Mouse (Mus musculus) frontal cortex, adult 2 months (tissue): ENCODE data around the gene Pramel6. TPM values are rescaled to one million over a fixed set of nuclear protein-coding genes. Genes with fewer than 3 reads are reported as not detected.
"Not testable (repeated sequence)": the region's sequence is repeated elsewhere in the genome, so short reads cannot be mapped to it uniquely, and the experiment has no call there.

Source experiments
- DNase-seq, 2 experiments: peaks; one replicate each; pipeline ENCODE4 v3.0.0; 2022; ENCODE audit warnings: low spot score in 1 of 2; ENCODE audit errors: extremely low spot score in 1 of 2
- polyA plus RNA-seq: library from polyadenylated mRNA; depleted of rRNA; stranded (reverse); fragments of >200 nt; gene quantifications from 2 replicates; pipeline ENCODE4 v1.2.3, GENCODE M21; 2012; rRNA removed

Gene Pramel6
- polyA plus RNA-seq: not detected in 2 replicates

- no peak for DNase-seq
Observed at GRCm38 (mm10) chr2:87506265-87506664, at the start of gene Pramel6. TSS of gene Pramel6 (plus strand) at chr2:87506565.

GRCm38 (mm10) chr2:87461769-87462168, 44.6 kb upstream of the Pramel6 start:
- no peak for DNase-seq

GRCm38 (mm10) chr2:87480207-87480606, 26.2 kb upstream of the Pramel6 start:
- DNase-seq: no peak

GRCm38 (mm10) chr2:87481158-87481557, 25.2 kb upstream of the Pramel6 start:
- no peak for DNase-seq

GRCm38 (mm10) chr2:87482276-87482675, 24.1 kb upstream of the Pramel6 start:
- no peak for DNase-seq

GRCm38 (mm10) chr2:87496993-87497392, 9.4 kb upstream of the Pramel6 start, which contains the start of gene Pramel7:
TSS of gene Pramel7 (minus strand) at chr2:87497093.
- not testable (repeated sequence) for DNase-seq

- no peak for DNase-seq
Observed at GRCm38 (mm10) chr2:87515046-87515445, 8.7 kb downstream of the Pramel6 start.

- no peak for DNase-seq
Observed at GRCm38 (mm10) chr2:87515457-87516060, 9.2 kb downstream of the Pramel6 start.

- no peak for DNase-seq
Observed at GRCm38 (mm10) chr2:87516581-87516980, 10.2 kb downstream of the Pramel6 start.

- DNase-seq: no peak
Observed at GRCm38 (mm10) chr2:87520651-87521050, 14.3 kb downstream of the Pramel6 start.

- peak in 1 of 2 experiments; percentile 12 for DNase-seq
Observed at GRCm38 (mm10) chr2:87525899-87526616, 19.7 kb downstream of the Pramel6 start.

- DNase-seq: no peak
Observed at GRCm38 (mm10) chr2:87531496-87531895, 25.1 kb downstream of the Pramel6 start, which contains the start of gene Olfr153. TSS of gene Olfr153 (plus strand) at chr2:87531796.

- no peak for DNase-seq
Observed at GRCm38 (mm10) chr2:87534826-87535225, 28.5 kb downstream of the Pramel6 start.

- DNase-seq: no peak
Observed at GRCm38 (mm10) chr2:87545442-87545841, 39.1 kb downstream of the Pramel6 start, which contains the start of gene Olfr1128. TSS of gene Olfr1128 (minus strand) at chr2:87545542.

Other genes starting within 250 kb of the Pramel6 start
- not detected in 2 replicates for gene Olfr1116, start 239.0 kb upstream of the Pramel6 start, polyA plus RNA-seq
- not detected in 2 replicates for gene Olfr1118, start 199.0 kb upstream of the Pramel6 start, polyA plus RNA-seq
- gene Olfr1120, start 151.8 kb upstream of the Pramel6 start, polyA plus RNA-seq: not detected in 2 replicates
- not detected in 2 replicates for gene Olfr1121, start 136.7 kb upstream of the Pramel6 start, polyA plus RNA-seq
- gene Olfr1122, start 120.7 kb upstream of the Pramel6 start, polyA plus RNA-seq: not detected in 2 replicates
- gene Olfr1123, start 89.9 kb upstream of the Pramel6 start, polyA plus RNA-seq: not detected in 2 replicates
- gene Olfr1124, start 76.3 kb upstream of the Pramel6 start, polyA plus RNA-seq: not detected in 2 replicates
- not detected in 2 replicates for gene Olfr1126, start 52.6 kb upstream of the Pramel6 start, polyA plus RNA-seq
- gene Pramel7, start 9.5 kb upstream of the Pramel6 start, polyA plus RNA-seq: not detected in 2 replicates
- gene Olfr153, start 25.2 kb downstream of the Pramel6 start, polyA plus RNA-seq: not detected in 2 replicates
- gene Olfr1128, start 39.0 kb downstream of the Pramel6 start, polyA plus RNA-seq: not detected in 2 replicates
- gene Olfr1129, start 67.3 kb downstream of the Pramel6 start, polyA plus RNA-seq: not detected in 2 replicates
- gene Olfr1130, start 99.6 kb downstream of the Pramel6 start, polyA plus RNA-seq: not detected in 2 replicates
- gene Olfr1131, start 120.5 kb downstream of the Pramel6 start, polyA plus RNA-seq: not detected in 2 replicates
- not detected in 2 replicates for gene Olfr1132, start 131.0 kb downstream of the Pramel6 start, polyA plus RNA-seq
- not detected in 2 replicates for gene Olfr1133, start 140.8 kb downstream of the Pramel6 start, polyA plus RNA-seq
- gene Olfr1134, start 151.9 kb downstream of the Pramel6 start, polyA plus RNA-seq: 0.11 TPM in 1 of 2 replicates, not detected in the other
- not detected in 2 replicates for gene Olfr1135, start 167.1 kb downstream of the Pramel6 start, polyA plus RNA-seq
- not detected in 2 replicates for gene Olfr1136, start 187.4 kb downstream of the Pramel6 start, polyA plus RNA-seq
- gene Olfr1137, start 206.6 kb downstream of the Pramel6 start, polyA plus RNA-seq: 0.02 TPM in 1 of 2 replicates, not detected in the other
- gene Olfr1138, start 233.4 kb downstream of the Pramel6 start, polyA plus RNA-seq: not detected in 2 replicates
- gene Olfr1140, start 237.2 kb downstream of the Pramel6 start, polyA plus RNA-seq: 0.13 TPM in 1 of 2 replicates, not detected in the other
- not detected in 2 replicates for gene Olfr1141, start 247.4 kb downstream of the Pramel6 start, polyA plus RNA-seq